Mouse (Mus musculus) ES-Bruce4 (cell line): ENCODE data around the gene Adgrg5. TPM values are rescaled to one million over a fixed set of nuclear protein-coding genes. Genes with fewer than 3 reads are reported as not detected.

ENCODE experiments used
- H3K27ac ChIP-seq: 2 replicates; pipeline ENCODE4 v1.5.1; 2012; ENCODE audit warnings: low read length, inconsistent platforms; ENCODE audit not compliant: insufficient read depth
- H3K27me3 ChIP-seq: 2 replicates; pipeline ENCODE4 v1.6.1; 2012; ENCODE audit warnings: mild to moderate bottlenecking, low read length, inconsistent platforms; ENCODE audit not compliant: control insufficient read depth, poor library complexity, insufficient read depth, severe bottlenecking
- H3K36me3 ChIP-seq: 2 replicates; pipeline ENCODE4 v1.6.1; 2012; ENCODE audit warnings: inconsistent platforms, mild to moderate bottlenecking, low read length, moderate library complexity; ENCODE audit not compliant: control insufficient read depth, poor library complexity, insufficient read depth, severe bottlenecking
- H3K4me1 ChIP-seq: one replicate; pipeline ENCODE4 v1.8.1; 2011; ENCODE audit warnings: low read length; ENCODE audit not compliant: control insufficient read depth, insufficient read depth
- H3K4me3 ChIP-seq: 2 replicates; pipeline ENCODE4 v1.5.1; 2011; ENCODE audit warnings: low read depth, mild to moderate bottlenecking, low read length
- H3K9ac ChIP-seq: 2 replicates; pipeline ENCODE4 v1.6.1; 2012; ENCODE audit warnings: low read depth, mild to moderate bottlenecking, inconsistent platforms; ENCODE audit not compliant: poor library complexity, severe bottlenecking
- H3K9me3 ChIP-seq: replicated peaks from 2 replicates; pipeline ENCODE4 v1.6.1; 2012; ENCODE audit warnings: mild to moderate bottlenecking, low read length, inconsistent platforms; ENCODE audit not compliant: control insufficient read depth, poor library complexity, insufficient read depth, severe bottlenecking
- CTCF ChIP-seq: IDR thresholded peaks from one replicate; pipeline ENCODE4 v1.8.1; 2011; ENCODE audit warnings: low read depth, low read length
- EP300 ChIP-seq: IDR thresholded peaks from 2 replicates; pipeline ENCODE4 v1.6.1; 2011; ENCODE audit warnings: low read depth, low read length; ENCODE audit not compliant: insufficient read depth
- POLR2A ChIP-seq: IDR thresholded peaks from one replicate; pipeline ENCODE4 v1.8.1; 2011; ENCODE audit warnings: low read length; ENCODE audit not compliant: insufficient read depth
- polyA plus RNA-seq: library from polyadenylated mRNA; stranded (reverse); fragments of >200 nt; gene quantifications from 2 replicates; pipeline ENCODE4 v1.2.4, GENCODE M21; 2011; ENCODE audit warnings: low read depth; ENCODE audit not compliant: missing spikeins, insufficient read depth, insufficient read length

Gene Adgrg5
- polyA plus RNA-seq, 1 experiment, result 1.0 TPM

DNA sequence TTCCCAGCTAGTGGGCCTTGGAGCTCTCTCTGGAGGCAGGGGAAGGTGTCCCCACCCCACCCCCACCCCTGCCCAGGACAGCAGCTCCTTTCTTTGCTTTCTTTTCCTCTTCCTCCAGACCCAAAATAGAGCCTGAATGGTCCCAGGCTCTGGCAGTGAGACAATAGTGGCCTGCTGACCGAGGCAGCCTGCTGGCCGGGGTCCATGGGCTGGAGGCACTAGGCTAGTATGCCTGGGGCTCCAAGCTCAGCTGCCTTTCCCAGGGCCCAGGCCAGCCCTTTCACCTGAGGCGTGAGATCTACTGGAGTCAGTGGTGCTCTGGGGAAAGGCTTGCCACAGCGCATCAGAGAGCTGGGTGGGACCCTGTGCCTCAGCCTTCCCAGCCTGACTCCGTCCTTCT lies 69.0 kb downstream of the Adgrg5 start:
- Histone ChIP-seq H3K9ac (no peak overlapping the region), H3K27ac (no peak overlapping the region), H3K4me3 (no peak overlapping the region), H3K36me3 (no peaks in the 10 kb centered on the region), H3K9me3 (no peaks in the 10 kb centered on the region), H3K4me1 (peaks cover 2% of the 10 kb centered on the region), H3K27me3 (no peaks in the 10 kb centered on the region)
- TF ChIP-seq POLR2A, result no peak
- TF ChIP-seq EP300, result no peak
- no peak for TF ChIP-seq CTCF

Other genes starting within 250 kb of the Adgrg5 start
- gene Pllp, start 227.4 kb upstream of the Adgrg5 start, polyA plus RNA-seq, result 1.2 TPM in 1 of 2 replicates, not detected in the other
- not detected in 2 replicates for gene Ccl22, start 178.1 kb upstream of the Adgrg5 start, polyA plus RNA-seq
- 3.2 and 3.4 TPM in 2 replicates for gene Cx3cl1, start 151.7 kb upstream of the Adgrg5 start, polyA plus RNA-seq
- not detected in 2 replicates for gene Ccl17, start 113.2 kb upstream of the Adgrg5 start, polyA plus RNA-seq
- gene Coq9, start 85.4 kb upstream of the Adgrg5 start, polyA plus RNA-seq, result 36.0 and 47.5 TPM in 2 replicates
- gene Ciapin1, start 85.3 kb upstream of the Adgrg5 start, polyA plus RNA-seq, result 65.2 and 75.8 TPM in 2 replicates
- gene Polr2c, start 66.2 kb upstream of the Adgrg5 start, polyA plus RNA-seq, result 134 and 150 TPM in 2 replicates
- gene Dok4, start 47.4 kb upstream of the Adgrg5 start, polyA plus RNA-seq, result 3.9 and 4.4 TPM in 2 replicates
- 5.1 and 5.4 TPM in 2 replicates for gene Ccdc102a, start 5.6 kb upstream of the Adgrg5 start, polyA plus RNA-seq
- 11.4 and 13.8 TPM in 2 replicates for gene Adgrg1, start 51.1 kb downstream of the Adgrg5 start, polyA plus RNA-seq
- gene Adgrg3, start 94.0 kb downstream of the Adgrg5 start, polyA plus RNA-seq, result 0.27 TPM in 1 of 2 replicates, not detected in the other
- 0.62 and 0.64 TPM in 2 replicates for gene Drc7, start 131.4 kb downstream of the Adgrg5 start, polyA plus RNA-seq
- 15.9 and 16.1 TPM in 2 replicates for gene Katnb1, start 157.5 kb downstream of the Adgrg5 start, polyA plus RNA-seq